Mouse (Mus musculus): ENCODE measurements around the gene Lrrc8c. TPM values are rescaled to one million over a fixed set of nuclear protein-coding genes. Genes with fewer than 3 reads are reported as not detected.

Gene Lrrc8c
- polyA plus RNA-seq, 1 experiment from 2014 or later = 14.3 TPM

DNA sequence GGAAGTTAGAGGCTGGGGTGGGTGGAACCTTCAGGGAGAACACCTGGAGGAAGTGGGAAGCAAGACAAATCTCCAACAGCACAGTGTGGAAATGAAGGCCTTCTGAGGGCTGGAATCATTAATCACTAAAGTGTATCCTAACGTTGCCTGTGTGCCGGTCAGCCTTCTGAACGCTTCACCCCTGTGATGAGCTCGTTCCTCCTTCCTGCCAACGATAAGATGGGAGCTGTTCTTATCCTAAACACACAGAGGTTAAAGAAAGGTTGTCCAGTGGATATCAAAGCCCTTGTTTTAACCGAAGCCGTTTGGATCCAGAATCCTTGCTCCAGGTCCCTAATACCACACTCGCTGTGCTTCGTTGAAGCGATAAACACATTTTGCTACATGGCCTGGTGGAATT is 61.7 kb downstream of the Lrrc8c start:
- Histone ChIP-seq H3K27ac (ENCODE audit: low read length) (peak overlapping the region; percentile 16; the same call in 1 of the 2 replicates), H3K9me3 (ENCODE audit: low read length) (no peaks in the 10 kb centered on the region), H3K36me3 (ENCODE audit: insufficient read depth, low read length) (no peaks in the 10 kb centered on the region), H3K4me2 (replicated peaks; ENCODE audit: low read depth, low read length) (no peak overlapping the region), H3K4me3 (ENCODE audit: low read length) (no peak overlapping the region), H3K4me1 (ENCODE audit: insufficient read depth, low read length) (peaks cover 8% of the 10 kb centered on the region; the same call in 1 of the 2 replicates), H3K9ac (replicated peaks; ENCODE audit: low read length) (no peak overlapping the region), H3K27me3 (ENCODE audit: insufficient read depth, low read length) (no peaks in the 10 kb centered on the region)
- WGBS = 46% methylated on average over 10 of the region's 10 CpGs
- no peak for ATAC-seq (ENCODE audit: low FRiP score, low TSS enrichment)

- peak overlapping the region; percentile 90 for H3K27ac ChIP-seq (ENCODE audit: low read length)
- no peaks in the 10 kb centered on the region for H3K36me3 ChIP-seq (ENCODE audit: insufficient read depth, low read length)
- no peaks in the 10 kb centered on the region for H3K27me3 ChIP-seq (ENCODE audit: insufficient read depth, low read length)
- no peak overlapping the region for H3K4me3 ChIP-seq (ENCODE audit: low read length)
- 0 out of 2 replicates have a peak overlapping the region, but pooled peaks have one; percentile 17 for H3K9ac ChIP-seq (replicated peaks; ENCODE audit: low read length)
- no peaks in the 10 kb centered on the region for H3K9me3 ChIP-seq (ENCODE audit: low read length)
- peak; percentile 40; the same call in 1 of the 2 replicates for ATAC-seq (ENCODE audit: low FRiP score, low TSS enrichment)
- H3K4me1 ChIP-seq (ENCODE audit: insufficient read depth, low read length) = peaks cover 26% of the 10 kb centered on the region
- no peak overlapping the region for H3K4me2 ChIP-seq (replicated peaks; ENCODE audit: low read depth, low read length)
- WGBS = 77% methylated on average over 4 of the region's 4 CpGs
Measured at GRCm38 (mm10) chr5:105585929-105586328, 66.7 kb downstream of the Lrrc8c start.

- peaks cover 26% of the 10 kb centered on the region for H3K4me1 ChIP-seq (ENCODE audit: insufficient read depth, low read length)
- H3K4me3 ChIP-seq (ENCODE audit: low read length) = no peak overlapping the region
- WGBS = 41% methylated on average over 5 of the region's 5 CpGs
- no peaks in the 10 kb centered on the region for H3K36me3 ChIP-seq (ENCODE audit: insufficient read depth, low read length)
- H3K27me3 ChIP-seq (ENCODE audit: insufficient read depth, low read length) = no peaks in the 10 kb centered on the region
- H3K9me3 ChIP-seq (ENCODE audit: low read length) = no peaks in the 10 kb centered on the region
- peak overlapping the region; percentile 90 for H3K27ac ChIP-seq (ENCODE audit: low read length)
- no peak overlapping the region for H3K9ac ChIP-seq (replicated peaks; ENCODE audit: low read length)
- peak; percentile 75; the same call in 1 of the 2 replicates for ATAC-seq (ENCODE audit: low FRiP score, low TSS enrichment)
- no peak overlapping the region for H3K4me2 ChIP-seq (replicated peaks; ENCODE audit: low read depth, low read length)
Measured at GRCm38 (mm10) chr5:105586655-105587054, 67.5 kb downstream of the Lrrc8c start.

GRCm38 (mm10) chr5:105587471-105587870 is 68.3 kb downstream of the Lrrc8c start:
- H3K4me2 ChIP-seq (replicated peaks; ENCODE audit: low read depth, low read length) = no peak overlapping the region
- H3K27ac ChIP-seq (ENCODE audit: low read length) = peak overlapping the region; percentile 90
- ATAC-seq (ENCODE audit: low FRiP score, low TSS enrichment) = no peak
- no peak overlapping the region; the same call in 1 of the 2 replicates for H3K9ac ChIP-seq (replicated peaks; ENCODE audit: low read length)
- H3K4me1 ChIP-seq (ENCODE audit: insufficient read depth, low read length) = peaks cover 26% of the 10 kb centered on the region
- WGBS = 56% methylated on average over 6 of the region's 6 CpGs
- H3K36me3 ChIP-seq (ENCODE audit: insufficient read depth, low read length) = no peaks in the 10 kb centered on the region
- no peaks in the 10 kb centered on the region for H3K9me3 ChIP-seq (ENCODE audit: low read length)
- H3K4me3 ChIP-seq (ENCODE audit: low read length) = no peak overlapping the region
- no peaks in the 10 kb centered on the region for H3K27me3 ChIP-seq (ENCODE audit: insufficient read depth, low read length)

DNA sequence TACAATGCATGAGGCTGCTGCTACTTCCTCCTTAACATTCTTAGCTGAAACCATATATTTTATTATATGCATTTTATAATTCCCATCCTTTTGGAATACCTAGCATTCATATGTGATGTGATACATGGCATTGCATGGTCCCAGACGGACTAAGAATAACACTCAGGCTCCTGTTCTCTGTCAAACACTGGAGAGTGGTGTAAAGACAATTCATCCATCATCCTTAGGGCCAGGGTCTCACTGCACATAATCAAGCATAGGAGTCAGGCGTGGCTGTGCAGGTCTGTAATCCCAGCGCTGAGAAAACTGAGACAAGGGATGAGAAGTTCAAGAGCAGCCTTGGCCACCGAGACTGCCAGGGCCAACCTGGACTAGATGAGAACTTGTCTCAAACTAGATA is 69.5 kb downstream of the Lrrc8c start:
- Histone ChIP-seq H3K4me3 (ENCODE audit: low read length) (no peak overlapping the region), H3K27me3 (ENCODE audit: insufficient read depth, low read length) (no peaks in the 10 kb centered on the region), H3K27ac (ENCODE audit: low read length) (no peak overlapping the region), H3K36me3 (ENCODE audit: insufficient read depth, low read length) (no peaks in the 10 kb centered on the region), H3K4me2 (replicated peaks; ENCODE audit: low read depth, low read length) (no peak overlapping the region), H3K4me1 (ENCODE audit: insufficient read depth, low read length) (peaks cover 26% of the 10 kb centered on the region), H3K9ac (replicated peaks; ENCODE audit: low read length) (no peak overlapping the region), H3K9me3 (ENCODE audit: low read length) (no peaks in the 10 kb centered on the region)
- WGBS = 80% methylated on average over 4 of the region's 4 CpGs
- no peak for ATAC-seq (ENCODE audit: low FRiP score, low TSS enrichment)

GRCm38 (mm10) chr5:105589119-105589518 is 69.9 kb downstream of the Lrrc8c start:
- Histone ChIP-seq H3K4me1 (ENCODE audit: insufficient read depth, low read length) (peaks cover 26% of the 10 kb centered on the region), H3K27ac (ENCODE audit: low read length) (no peak overlapping the region), H3K27me3 (ENCODE audit: insufficient read depth, low read length) (no peaks in the 10 kb centered on the region), H3K36me3 (ENCODE audit: insufficient read depth, low read length) (no peaks in the 10 kb centered on the region), H3K9ac (replicated peaks; ENCODE audit: low read length) (no peak overlapping the region), H3K4me3 (ENCODE audit: low read length) (no peak overlapping the region), H3K4me2 (replicated peaks; ENCODE audit: low read depth, low read length) (no peak overlapping the region), H3K9me3 (ENCODE audit: low read length) (no peaks in the 10 kb centered on the region)
- WGBS = 87% methylated on average over 3 of the region's 3 CpGs
- no peak for ATAC-seq (ENCODE audit: low FRiP score, low TSS enrichment)

DNA sequence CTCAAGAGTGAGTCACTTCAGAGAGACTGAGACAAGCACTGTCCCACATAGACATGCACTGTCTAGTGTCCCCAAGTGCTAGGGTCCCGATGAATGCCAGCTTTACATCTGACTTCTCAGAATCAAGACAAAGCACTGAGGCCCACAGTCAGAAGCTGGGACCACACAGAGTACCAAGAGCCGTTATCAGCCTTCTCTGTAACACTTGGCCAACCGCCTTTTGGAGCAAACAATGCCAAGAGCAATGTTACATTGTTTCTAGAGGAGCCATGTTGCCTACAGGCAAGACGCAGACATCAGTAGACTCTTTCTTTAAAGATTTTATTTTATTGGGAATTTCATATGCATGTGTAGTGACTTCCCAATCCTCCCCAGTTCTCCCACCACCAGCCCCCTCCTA is 73.2 kb downstream of the Lrrc8c start:
- no peaks in the 10 kb centered on the region for H3K9me3 ChIP-seq (ENCODE audit: low read length)
- H3K36me3 ChIP-seq (ENCODE audit: insufficient read depth, low read length) = no peaks in the 10 kb centered on the region
- no peaks in the 10 kb centered on the region for H3K27me3 ChIP-seq (ENCODE audit: insufficient read depth, low read length)
- no peak overlapping the region for H3K4me2 ChIP-seq (replicated peaks; ENCODE audit: low read depth, low read length)
- no peak overlapping the region for H3K27ac ChIP-seq (ENCODE audit: low read length)
- WGBS = 86% methylated on average over 4 of the region's 4 CpGs
- no peak overlapping the region for H3K4me3 ChIP-seq (ENCODE audit: low read length)
- H3K4me1 ChIP-seq (ENCODE audit: insufficient read depth, low read length) = peaks cover 5% of the 10 kb centered on the region; the same call in 1 of the 2 replicates
- H3K9ac ChIP-seq (replicated peaks; ENCODE audit: low read length) = no peak overlapping the region
- ATAC-seq (ENCODE audit: low FRiP score, low TSS enrichment) = no peak

GRCm38 (mm10) chr5:105593630-105594029 is 74.4 kb downstream of the Lrrc8c start:
- 76% methylated on average over 9 of the region's 9 CpGs for WGBS
- no peak for ATAC-seq (ENCODE audit: low FRiP score, low TSS enrichment)
- H3K4me1 ChIP-seq (ENCODE audit: insufficient read depth, low read length) = no peaks in the 10 kb centered on the region
- no peak overlapping the region for H3K4me3 ChIP-seq (ENCODE audit: low read length)
- H3K4me2 ChIP-seq (replicated peaks; ENCODE audit: low read depth, low read length) = no peak overlapping the region
- H3K27me3 ChIP-seq (ENCODE audit: insufficient read depth, low read length) = no peaks in the 10 kb centered on the region
- H3K9me3 ChIP-seq (ENCODE audit: low read length) = no peaks in the 10 kb centered on the region
- no peaks in the 10 kb centered on the region for H3K36me3 ChIP-seq (ENCODE audit: insufficient read depth, low read length)
- H3K9ac ChIP-seq (replicated peaks; ENCODE audit: low read length) = no peak overlapping the region
- H3K27ac ChIP-seq (ENCODE audit: low read length) = no peak overlapping the region

DNA sequence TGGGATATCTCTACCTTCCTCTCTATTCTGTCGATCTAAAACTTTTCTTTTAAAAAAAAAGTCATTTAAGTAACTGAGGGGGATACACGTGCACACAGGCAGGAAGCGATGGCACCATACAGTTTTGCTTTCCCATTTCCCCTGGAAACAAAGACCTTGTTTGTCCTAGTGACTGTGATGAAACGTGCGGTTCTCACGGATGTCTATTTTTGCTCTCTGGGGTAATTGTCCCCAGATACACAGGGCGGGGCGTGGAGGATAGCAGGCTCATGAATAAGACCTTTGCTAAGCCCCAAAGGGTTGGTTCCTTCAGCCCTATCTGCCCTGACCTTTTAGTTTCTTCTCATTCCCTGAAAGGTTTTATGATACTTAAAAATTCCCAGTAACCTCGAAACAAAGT is 79.7 kb downstream of the Lrrc8c start:
- Histone ChIP-seq H3K4me3 (ENCODE audit: low read length) (no peak overlapping the region), H3K9ac (replicated peaks; ENCODE audit: low read length) (no peak overlapping the region), H3K27me3 (ENCODE audit: insufficient read depth, low read length) (no peaks in the 10 kb centered on the region), H3K4me1 (ENCODE audit: insufficient read depth, low read length) (no peaks in the 10 kb centered on the region), H3K9me3 (ENCODE audit: low read length) (no peaks in the 10 kb centered on the region), H3K27ac (ENCODE audit: low read length) (peak overlapping the region; percentile 20; the same call in 1 of the 2 replicates), H3K4me2 (replicated peaks; ENCODE audit: low read depth, low read length) (no peak overlapping the region), H3K36me3 (ENCODE audit: insufficient read depth, low read length) (no peaks in the 10 kb centered on the region)
- 72% methylated on average over 9 of the region's 9 CpGs for whole genome bisulfite sequencing
- no peak for ATAC-seq (ENCODE audit: low FRiP score, low TSS enrichment)

DNA sequence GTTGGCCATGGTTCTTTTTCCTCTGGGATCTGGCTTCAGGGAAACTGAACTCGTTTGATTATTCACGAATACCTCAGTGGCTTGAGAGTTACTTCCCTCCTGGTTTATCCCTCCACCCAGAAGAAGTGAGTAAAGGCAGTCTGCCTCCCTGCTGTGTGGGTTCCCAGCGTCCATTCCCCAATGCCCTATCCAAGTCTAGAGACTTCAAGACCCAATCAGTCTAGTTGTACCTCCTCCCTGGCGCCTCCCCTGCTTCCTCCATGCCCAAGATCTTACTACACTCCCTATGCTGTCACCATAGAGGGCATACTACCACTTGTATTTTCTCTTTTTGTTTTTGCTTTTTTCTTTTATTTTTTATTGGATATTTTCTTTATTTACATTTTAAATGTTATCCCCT is 80.1 kb downstream of the Lrrc8c start:
- Histone ChIP-seq H3K4me3 (ENCODE audit: low read length) (no peak overlapping the region), H3K9ac (replicated peaks; ENCODE audit: low read length) (no peak overlapping the region), H3K36me3 (ENCODE audit: insufficient read depth, low read length) (no peaks in the 10 kb centered on the region), H3K4me1 (ENCODE audit: insufficient read depth, low read length) (no peaks in the 10 kb centered on the region), H3K9me3 (ENCODE audit: low read length) (no peaks in the 10 kb centered on the region), H3K27me3 (ENCODE audit: insufficient read depth, low read length) (no peaks in the 10 kb centered on the region), H3K27ac (ENCODE audit: low read length) (peak overlapping the region; percentile 20; the same call in 1 of the 2 replicates), H3K4me2 (replicated peaks; ENCODE audit: low read depth, low read length) (no peak overlapping the region)
- 65% methylated on average over 4 of the region's 4 CpGs for WGBS
- no peak for ATAC-seq (ENCODE audit: low FRiP score, low TSS enrichment)
